Mouse (Mus musculus): ENCODE results near the gene Phf14. TPM values are rescaled to one million over a fixed set of nuclear protein-coding genes. Genes with fewer than 3 reads are reported as not detected.
A peak's percentile ranks its signal among the peaks of the same experiment; 100 is the strongest.
"Not testable (repeated sequence)": the region's sequence is repeated elsewhere in the genome, so short reads cannot be mapped to it uniquely, and the experiment has no call there.

The Phf14 gene
- polyA plus RNA-seq (2015; fragmentation: Nextera tagmentation; extraction: Ambion mirVana), result 21.3 and 21.6 TPM in 2 replicates

DNA sequence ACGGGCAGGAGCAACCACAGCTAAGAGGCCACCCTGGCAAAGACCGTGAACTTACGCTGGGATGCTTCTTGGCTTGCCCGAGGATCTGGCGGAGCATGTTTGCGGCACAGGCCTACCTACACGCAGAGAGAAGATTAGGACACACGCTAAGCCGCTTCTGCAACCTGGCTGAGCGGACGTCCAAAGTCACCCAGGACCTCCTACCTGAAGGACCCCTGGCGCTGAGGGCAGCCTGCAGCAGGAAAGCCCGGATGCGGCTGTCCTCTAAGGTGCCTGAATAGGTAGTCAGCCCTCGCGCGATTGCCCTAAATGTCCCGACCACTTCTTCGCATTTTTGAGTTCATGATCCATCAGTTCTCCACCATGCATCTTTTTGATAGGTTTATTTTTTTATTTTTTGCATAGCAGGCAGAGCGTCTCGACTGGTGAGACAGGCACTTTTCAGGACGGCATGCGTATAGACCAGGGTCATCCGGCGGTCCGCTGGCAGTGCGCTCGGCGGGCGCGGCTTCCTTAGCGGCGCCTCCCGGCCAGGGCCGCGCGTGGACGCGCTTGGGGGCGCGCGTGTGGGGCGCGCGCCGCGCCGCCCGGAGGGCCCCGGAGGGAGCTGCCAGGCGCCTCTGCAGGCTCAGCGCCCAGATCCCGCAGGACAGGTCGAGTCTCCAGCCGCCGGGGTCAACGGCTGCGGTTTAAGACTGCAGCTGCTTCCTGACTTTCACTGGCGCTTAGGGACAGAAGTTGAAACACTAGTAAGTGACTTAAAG lies at the start of gene Phf14, which contains the start of gene Ndufa4:
Gene Phf14, plus strand, starts transcription at position 541 of the 764 bp plus-strand sequence.
Gene Ndufa4, minus strand, starts transcription at position 229 of the 764 bp plus-strand sequence.
- WGBS (ENCODE audit: insufficient replicate concordance), result under 1% methylated on average over 59 of the region's 59 CpGs
- peak; percentile 88 for DNase-seq
- Histone ChIP-seq H3K4me1 (replicated peaks) (peaks cover 19% of the 10 kb centered on the region), H3K27ac (peak within 1 kb of the TSS; percentile 84), H3K36me3 (peaks cover 21% of the 10 kb centered on the region), H3K4me3 (replicated peaks) (peak within 1 kb of the TSS; percentile 87), H3K9ac (peak within 1 kb of the TSS; percentile 90), H3K4me2 (peak within 1 kb of the TSS; percentile 81), H3K27me3 (no peaks in the 10 kb centered on the region), H3K9me3 (replicated peaks) (no peaks in the 10 kb centered on the region)
- peak; percentile 97 for ATAC-seq (ENCODE audit: low read depth)

DNA sequence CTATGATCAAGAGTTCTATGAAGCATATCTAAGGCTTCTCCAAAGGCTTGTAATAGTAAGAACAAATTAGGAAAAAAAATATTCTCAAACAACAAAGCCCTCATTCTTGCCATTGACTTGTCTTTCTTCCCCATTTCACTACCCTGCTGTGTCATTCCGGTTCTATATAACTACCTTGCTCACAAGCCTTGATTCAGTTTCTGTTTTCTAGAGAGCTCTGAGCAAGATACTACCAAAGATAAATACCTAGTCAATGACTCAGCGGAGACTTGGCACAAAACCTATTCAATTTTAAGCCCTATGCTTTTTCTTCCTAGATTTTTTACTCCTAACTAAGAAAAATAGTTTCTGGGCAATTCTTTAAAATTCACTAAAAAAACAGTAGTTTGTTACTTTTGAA lies 32.2 kb upstream of the Phf14 start:
- not testable (repeated sequence) for H3K36me3 ChIP-seq; H3K4me3 ChIP-seq (replicated peaks); ATAC-seq (ENCODE audit: low read depth); H3K4me1 ChIP-seq (replicated peaks); H3K27ac ChIP-seq; DNase-seq; H3K4me2 ChIP-seq; H3K9me3 ChIP-seq (replicated peaks); H3K9ac ChIP-seq; H3K27me3 ChIP-seq
- WGBS (ENCODE audit: insufficient replicate concordance), result no CpG with 5 or more reads among the region's 2 CpGs

DNA sequence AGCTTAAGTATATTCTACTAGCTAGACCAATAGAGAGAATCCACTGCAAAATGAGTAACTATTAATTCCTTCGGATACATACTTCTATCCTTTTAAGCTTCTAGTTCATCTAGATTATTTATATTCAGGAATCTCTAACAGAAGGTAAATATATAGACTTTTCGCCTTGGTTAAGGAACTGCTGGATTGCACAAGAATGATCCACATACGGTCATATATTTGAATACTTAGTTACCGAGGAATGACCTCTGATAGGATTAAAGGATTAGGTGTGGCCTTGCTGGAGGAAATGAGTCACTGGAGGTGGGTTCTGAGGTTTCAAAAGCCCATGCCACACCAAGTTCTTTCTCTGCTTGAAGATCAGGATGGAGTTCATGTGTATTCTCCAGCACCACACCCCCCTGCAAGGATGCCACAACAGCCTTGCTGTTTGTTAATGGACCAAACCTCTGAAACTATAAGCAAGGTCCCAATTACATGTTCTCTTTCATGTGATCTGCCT lies 6.7 kb upstream of the Phf14 start:
- no peak overlapping the region for H3K4me2 ChIP-seq
- H3K4me1 ChIP-seq (replicated peaks), result peaks cover 9% of the 10 kb centered on the region
- DNase-seq, result no peak
- H3K27me3 ChIP-seq, result no peaks in the 10 kb centered on the region
- no peak overlapping the region for H3K9ac ChIP-seq
- peaks cover 49% of the 10 kb centered on the region for H3K36me3 ChIP-seq
- no peak overlapping the region for H3K27ac ChIP-seq
- no peak for ATAC-seq (ENCODE audit: low read depth)
- H3K4me3 ChIP-seq (replicated peaks), result no peak overlapping the region
- H3K9me3 ChIP-seq (replicated peaks), result no peaks in the 10 kb centered on the region
- WGBS (ENCODE audit: insufficient replicate concordance), result 77% methylated on average over 4 of the region's 4 CpGs

DNA sequence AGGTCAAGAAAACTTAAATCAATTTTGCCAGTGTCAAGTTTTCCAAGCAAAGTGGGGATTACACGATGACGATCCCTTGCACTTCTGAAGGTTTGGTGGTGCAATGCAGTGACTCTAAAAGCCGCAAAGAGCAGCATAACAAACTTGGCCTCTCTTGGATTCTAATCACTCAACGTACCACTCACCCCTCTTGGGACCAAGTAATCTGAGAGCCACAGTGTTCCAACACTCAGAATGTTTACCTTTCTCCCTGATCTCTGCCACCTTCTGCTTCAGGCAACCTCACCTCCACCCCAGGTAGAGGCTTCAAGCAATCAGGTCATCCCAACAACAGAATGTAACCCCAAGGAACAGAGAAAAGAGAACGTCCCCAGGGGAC lies 730 bp upstream of the Phf14 start:
- peak; percentile 34 for ATAC-seq (ENCODE audit: low read depth)
- under 1% methylated on average over 5 of the region's 5 CpGs for WGBS (ENCODE audit: insufficient replicate concordance)
- no peak for DNase-seq

GRCm38 (mm10) chr6:11908170-11908569 lies 561 bp downstream of the Phf14 start:
- no peaks in the 10 kb centered on the region for H3K9me3 ChIP-seq (replicated peaks)
- H3K4me2 ChIP-seq, result peak overlapping the region; percentile 81
- H3K27me3 ChIP-seq, result no peaks in the 10 kb centered on the region
- no peak for ATAC-seq (ENCODE audit: low read depth)
- H3K4me1 ChIP-seq (replicated peaks), result peaks cover 19% of the 10 kb centered on the region
- peaks cover 14% of the 10 kb centered on the region for H3K36me3 ChIP-seq
- peak overlapping the region; percentile 48; the same call in 1 of the 2 replicates for H3K27ac ChIP-seq
- WGBS (ENCODE audit: insufficient replicate concordance), result 20% methylated on average over 7 of the region's 7 CpGs
- no peak for DNase-seq
- H3K9ac ChIP-seq, result peak overlapping the region; percentile 90
- H3K4me3 ChIP-seq (replicated peaks), result peak overlapping the region; percentile 87

More for the DNA sequence above, 730 bp upstream of the Phf14 start:
- peaks cover 19% of the 10 kb centered on the region for H3K4me1 ChIP-seq (replicated peaks)
- H3K36me3 ChIP-seq, result peaks cover 27% of the 10 kb centered on the region
- no peaks in the 10 kb centered on the region for H3K9me3 ChIP-seq (replicated peaks)
- H3K4me2 ChIP-seq, result peak overlapping the region; percentile 81
- peak overlapping the region; percentile 90 for H3K9ac ChIP-seq
- no peaks in the 10 kb centered on the region for H3K27me3 ChIP-seq
- H3K4me3 ChIP-seq (replicated peaks), result peak overlapping the region; percentile 87
- H3K27ac ChIP-seq, result peak overlapping the region; percentile 84

- peak overlapping the region; percentile 85 for H3K27ac ChIP-seq
- H3K4me2 ChIP-seq, result peak overlapping the region; percentile 87
- WGBS (ENCODE audit: insufficient replicate concordance), result under 1% methylated on average over 20 of the region's 20 CpGs
- ATAC-seq (ENCODE audit: low read depth) (peak; percentile 96), DNase-seq (peak; percentile 73)
- H3K4me3 ChIP-seq (replicated peaks), result peak overlapping the region; percentile 87
- H3K36me3 ChIP-seq, result peaks cover 10% of the 10 kb centered on the region
- H3K9me3 ChIP-seq (replicated peaks), result no peaks in the 10 kb centered on the region
- H3K9ac ChIP-seq, result peak overlapping the region; percentile 95
- H3K27me3 ChIP-seq, result no peaks in the 10 kb centered on the region
- peaks cover 20% of the 10 kb centered on the region for H3K4me1 ChIP-seq (replicated peaks)
Observed at GRCm38 (mm10) chr6:11925496-11926041, 18.0 kb downstream of the Phf14 start.

- H3K9me3 ChIP-seq (replicated peaks), result no peaks in the 10 kb centered on the region
- DNase-seq, result peak; percentile 21
- peaks cover 20% of the 10 kb centered on the region for H3K4me1 ChIP-seq (replicated peaks)
- WGBS (ENCODE audit: insufficient replicate concordance), result under 1% methylated on average over 32 of the region's 40 CpGs
- peak overlapping the region; percentile 85 for H3K27ac ChIP-seq
- no peaks in the 10 kb centered on the region for H3K27me3 ChIP-seq
- H3K36me3 ChIP-seq, result peaks cover 10% of the 10 kb centered on the region
- peak overlapping the region; percentile 95 for H3K9ac ChIP-seq
- peak overlapping the region; percentile 87 for H3K4me2 ChIP-seq
- H3K4me3 ChIP-seq (replicated peaks), result peak overlapping the region; percentile 87
- ATAC-seq (ENCODE audit: low read depth), result peak; percentile 77
Observed at GRCm38 (mm10) chr6:11926082-11926595, 18.5 kb downstream of the Phf14 start.

GRCm38 (mm10) chr6:11927485-11927884 lies 19.9 kb downstream of the Phf14 start:
- DNase-seq, result no peak
- H3K4me1 ChIP-seq (replicated peaks), result peaks cover 20% of the 10 kb centered on the region
- ATAC-seq (ENCODE audit: low read depth), result 0 out of 2 replicates have a peak, but pooled peaks have one; percentile 21
- 48% methylated on average over 6 of the region's 6 CpGs for WGBS (ENCODE audit: insufficient replicate concordance)
- peak overlapping the region; percentile 19; the same call in 1 of the 2 replicates for H3K27ac ChIP-seq
- H3K27me3 ChIP-seq, result no peaks in the 10 kb centered on the region
- no peak overlapping the region for H3K9ac ChIP-seq
- peak overlapping the region; percentile 87 for H3K4me2 ChIP-seq
- H3K4me3 ChIP-seq (replicated peaks), result peak overlapping the region; percentile 12
- H3K9me3 ChIP-seq (replicated peaks), result no peaks in the 10 kb centered on the region
- peaks cover 10% of the 10 kb centered on the region for H3K36me3 ChIP-seq

GRCm38 (mm10) chr6:11933403-11933802 lies 25.8 kb downstream of the Phf14 start:
- DNase-seq (no peak), ATAC-seq (ENCODE audit: low read depth) (no peak)
- 80% methylated on average over 7 of the region's 7 CpGs for WGBS (ENCODE audit: insufficient replicate concordance)
- H3K9ac ChIP-seq, result no peak overlapping the region
- H3K4me3 ChIP-seq (replicated peaks), result no peak overlapping the region
- peaks cover 4% of the 10 kb centered on the region for H3K4me1 ChIP-seq (replicated peaks)
- no peak overlapping the region for H3K27ac ChIP-seq
- no peaks in the 10 kb centered on the region for H3K9me3 ChIP-seq (replicated peaks)
- no peaks in the 10 kb centered on the region for H3K27me3 ChIP-seq
- H3K36me3 ChIP-seq, result peaks cover 8% of the 10 kb centered on the region
- no peak overlapping the region for H3K4me2 ChIP-seq

DNA sequence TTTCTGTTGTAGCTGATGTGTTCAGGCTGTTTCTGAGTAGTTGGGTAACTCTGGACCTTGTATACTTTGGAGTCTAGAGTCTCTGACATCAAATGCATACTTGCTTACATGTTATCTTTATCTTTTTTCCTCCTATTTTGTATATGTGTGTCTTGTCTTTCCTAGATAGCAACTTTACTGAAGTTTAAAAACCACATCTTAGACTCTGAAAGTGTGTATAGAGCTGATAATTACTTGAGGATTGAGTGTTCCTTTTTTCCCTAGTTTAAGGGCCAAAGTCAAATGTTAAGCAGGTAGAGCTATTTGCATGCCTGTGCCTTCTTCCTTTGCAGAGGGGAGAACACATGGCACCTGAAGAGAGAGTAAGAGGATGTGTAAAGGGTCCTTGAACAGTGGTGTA lies 33.3 kb downstream of the Phf14 start:
- Histone ChIP-seq H3K4me1 (replicated peaks) (peaks cover 46% of the 10 kb centered on the region), H3K4me2 (no peak overlapping the region), H3K27ac (0 out of 2 replicates have a peak overlapping the region, but pooled peaks have one; percentile 57), H3K9me3 (replicated peaks) (no peaks in the 10 kb centered on the region), H3K4me3 (replicated peaks) (no peak overlapping the region), H3K27me3 (no peaks in the 10 kb centered on the region), H3K9ac (no peak overlapping the region), H3K36me3 (peaks cover 17% of the 10 kb centered on the region)
- ATAC-seq (ENCODE audit: low read depth) (peak; percentile 89), DNase-seq (no peak)

DNA sequence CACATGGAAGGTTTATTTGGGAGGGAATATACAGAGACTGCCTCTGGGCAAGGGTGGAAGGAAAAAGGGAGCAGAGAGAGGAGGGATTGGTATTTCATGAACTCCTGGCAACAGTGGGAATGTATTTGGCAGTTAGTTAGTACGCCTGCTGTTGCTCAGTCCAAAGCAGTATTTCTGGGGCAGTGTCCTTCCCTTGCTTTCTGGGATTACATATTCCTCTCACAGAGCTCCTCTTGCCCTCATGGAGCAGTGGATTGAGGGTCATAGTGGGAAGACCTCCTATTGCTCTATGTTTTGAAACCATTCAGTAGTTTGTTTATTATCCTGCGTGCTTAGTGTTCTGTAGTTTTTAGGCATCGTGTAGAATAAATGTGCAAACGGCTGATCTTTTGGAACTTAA lies 34.5 kb downstream of the Phf14 start:
- no peak overlapping the region for H3K27ac ChIP-seq
- ATAC-seq (ENCODE audit: low read depth) (no peak), DNase-seq (no peak)
- peaks cover 46% of the 10 kb centered on the region for H3K4me1 ChIP-seq (replicated peaks)
- no peak overlapping the region for H3K4me3 ChIP-seq (replicated peaks)
- no peaks in the 10 kb centered on the region for H3K9me3 ChIP-seq (replicated peaks)
- H3K36me3 ChIP-seq, result peaks cover 19% of the 10 kb centered on the region
- no peak overlapping the region for H3K9ac ChIP-seq
- no peak overlapping the region for H3K4me2 ChIP-seq
- H3K27me3 ChIP-seq, result no peaks in the 10 kb centered on the region
- WGBS (ENCODE audit: insufficient replicate concordance), result 85% methylated on average over 4 of the region's 4 CpGs

Measured in liver, embryonic 13.5 days (tissue).